Mouse (Mus musculus): Measurements from ENCODE around the gene Itgb4.
"Not testable (repeated sequence)": the region's sequence is repeated elsewhere in the genome, so short reads cannot be mapped to it uniquely, and the experiment has no call there.

Itgb4 gene

GRCm38 (mm10) chr11:116008832-116009375 lies 34.4 kb downstream of the Itgb4 start:
- no peak for DNase-seq (ENCODE audit: low spot score)

- DNase-seq (ENCODE audit: low spot score): no peak
Measured at GRCm38 (mm10) chr11:116009661-116010060, 35.2 kb downstream of the Itgb4 start.

GRCm38 (mm10) chr11:116010146-116010545 lies 35.6 kb downstream of the Itgb4 start:
- no peak for DNase-seq (ENCODE audit: low spot score)

- DNase-seq (ENCODE audit: low spot score): no peak
Measured at GRCm38 (mm10) chr11:116010948-116011347, 36.4 kb downstream of the Itgb4 start.

- no peak for DNase-seq (ENCODE audit: low spot score)
Measured at GRCm38 (mm10) chr11:116011529-116012261, 37.2 kb downstream of the Itgb4 start.

- peak; percentile 62 for DNase-seq (ENCODE audit: low spot score)
Measured at GRCm38 (mm10) chr11:116012262-116012947, 37.9 kb downstream of the Itgb4 start, which contains the start of gene Galk1. Galk1 (minus strand) TSS chr11:116012719.

- DNase-seq (ENCODE audit: low spot score): no peak
Measured at GRCm38 (mm10) chr11:116014821-116015220, 40.3 kb downstream of the Itgb4 start.

- no peak for DNase-seq (ENCODE audit: low spot score)
Measured at GRCm38 (mm10) chr11:116018106-116018505, 43.6 kb downstream of the Itgb4 start.

GRCm38 (mm10) chr11:116018867-116019266 lies 44.4 kb downstream of the Itgb4 start:
- not testable (repeated sequence) for DNase-seq (ENCODE audit: low spot score)

GRCm38 (mm10) chr11:116019360-116019791 lies 44.9 kb downstream of the Itgb4 start:
- DNase-seq (ENCODE audit: low spot score): no peak

- DNase-seq (ENCODE audit: low spot score): no peak
Measured at GRCm38 (mm10) chr11:116019976-116020411, 45.5 kb downstream of the Itgb4 start.

GRCm38 (mm10) chr11:116020519-116020922 lies 46.0 kb downstream of the Itgb4 start:
- DNase-seq (ENCODE audit: low spot score): no peak

- no peak for DNase-seq (ENCODE audit: low spot score)
Measured at GRCm38 (mm10) chr11:116021328-116022220, 47.1 kb downstream of the Itgb4 start.

- no peak for DNase-seq (ENCODE audit: low spot score)
Measured at GRCm38 (mm10) chr11:116022256-116022780, 47.8 kb downstream of the Itgb4 start.

- not testable (repeated sequence) for DNase-seq (ENCODE audit: low spot score)
Measured at GRCm38 (mm10) chr11:116023074-116023770, 48.7 kb downstream of the Itgb4 start.

GRCm38 (mm10) chr11:116023771-116024355 lies 49.4 kb downstream of the Itgb4 start:
- DNase-seq (ENCODE audit: low spot score): peak; percentile 56

- DNase-seq (ENCODE audit: low spot score): peak; percentile 84
Measured at GRCm38 (mm10) chr11:116024356-116024808, 49.9 kb downstream of the Itgb4 start.

- DNase-seq (ENCODE audit: low spot score): no peak
Measured at GRCm38 (mm10) chr11:116025056-116025845, 50.7 kb downstream of the Itgb4 start.

GRCm38 (mm10) chr11:116027756-116028155 lies 53.2 kb downstream of the Itgb4 start, which contains the start of gene H3f3b:
H3f3b (minus strand) TSS chr11:116027962.
- DNase-seq (ENCODE audit: low spot score): no peak
